Mouse (Mus musculus) midbrain, postnatal 0 days (tissue): ENCODE results near the gene Trove2. TPM values are rescaled to one million over a fixed set of nuclear protein-coding genes. Genes with fewer than 3 reads are reported as not detected.
A peak's percentile ranks its signal among the peaks of the same experiment; 100 is the strongest.

ENCODE experiments used
- ATAC-seq: fragments of 200-750 bp; cut with Nextera tagmentation; 2 replicates; pipeline ENCODE4 v1.8.0; 2017; ENCODE audit warnings: moderate number of reproducible peaks, mild to moderate bottlenecking, moderate TSS enrichment, moderate library complexity; ENCODE audit not compliant: low FRiP score
- DNase-seq: peaks from one replicate; pipeline ENCODE4 v3.0.0-alpha.2; 2015; ENCODE audit warnings: low spot score
- H3K27ac ChIP-seq: fragments of 300-500 bp; sonication (generic); 2 replicates; pipeline ENCODE4 v1.5.1; 2014; ENCODE audit warnings: low read depth, mild to moderate bottlenecking, low read length, mixed read lengths
- H3K27me3 ChIP-seq: fragments of 300-500 bp; sonication (generic); 2 replicates; pipeline ENCODE4 v1.6.1; 2014; ENCODE audit warnings: low read length, control low read depth, mixed read lengths; ENCODE audit not compliant: insufficient read depth
- H3K36me3 ChIP-seq: fragments of 300-500 bp; sonication (generic); 2 replicates; pipeline ENCODE4 v1.6.1; 2014; ENCODE audit warnings: low read length, control low read depth, mixed read lengths; ENCODE audit not compliant: insufficient read depth
- H3K4me1 ChIP-seq: fragments of 300-500 bp; sonication (generic); 2 replicates; pipeline ENCODE4 v1.6.1; 2014; ENCODE audit warnings: mild to moderate bottlenecking, control low read depth, antibody characterized with exemption, low read length, mixed read lengths; ENCODE audit not compliant: insufficient read depth
- H3K4me2 ChIP-seq: fragments of 300-500 bp; sonication (generic); 2 replicates; pipeline ENCODE4 v1.6.1; 2014; ENCODE audit warnings: low read depth, mild to moderate bottlenecking, low read length, mixed read lengths; ENCODE audit not compliant: poor library complexity, severe bottlenecking
- H3K4me3 ChIP-seq: fragments of 300-500 bp; sonication (generic); 2 replicates; pipeline ENCODE4 v1.5.1; 2014; ENCODE audit warnings: low read depth, mild to moderate bottlenecking, low read length, moderate library complexity
- H3K9ac ChIP-seq: fragments of 300-500 bp; sonication (generic); replicated peaks from 2 replicates; pipeline ENCODE4 v1.6.1; 2014; ENCODE audit warnings: mild to moderate bottlenecking, low read length, moderate library complexity, mixed read lengths; ENCODE audit not compliant: poor library complexity, severe bottlenecking
- H3K9me3 ChIP-seq: fragments of 300-500 bp; sonication (generic); 2 replicates; pipeline ENCODE4 v1.6.1; 2016; ENCODE audit warnings: low read length, control low read depth
- CTCF ChIP-seq: IDR thresholded peaks from 2 replicates; pipeline ENCODE4 v1.5.1; 2016; ENCODE audit warnings: antibody characterized with exemption, mild to moderate bottlenecking
- WGBS: fragments of 180-500 bp; shearing (Covaris S2); extraction: QIAGEN DNeasy Blood & Tissue Kit; methylation state at CpG from one replicate; pipeline ENCODE4 v1.1.7; 2014; 5-methylcytosine and 5-hydroxymethylcytosine counted together
- polyA plus RNA-seq: library from polyadenylated mRNA; unstranded; fragments of >200 nt; fragmentation: Nextera tagmentation; extraction: Ambion mirVana; gene quantifications from 2 replicates; pipeline ENCODE4 v1.2.1, GENCODE M21; 2015
- total RNA-seq: library from RNA; depleted of rRNA; stranded (reverse); fragments of >200 nt; gene quantifications from 2 replicates; pipeline ENCODE4 v1.2.3, GENCODE M21; 2014

Gene Trove2
- total and polyA plus RNA-seq, 2 experiments from 2014 or later = 24.9 to 31.5 TPM

GRCm38 (mm10) chr1:143742186-143742585, 34.7 kb downstream of the Trove2 start:
- H3K27ac ChIP-seq = no peak overlapping the region
- peaks cover 31% of the 10 kb centered on the region for H3K36me3 ChIP-seq
- no peak for TF ChIP-seq CTCF
- DNase-seq = peak; percentile 2
- H3K4me3 ChIP-seq = no peak overlapping the region
- H3K9ac ChIP-seq = no peak overlapping the region
- no peak for ATAC-seq
- H3K4me1 ChIP-seq = no peaks in the 10 kb centered on the region
- H3K4me2 ChIP-seq = no peak overlapping the region
- H3K9me3 ChIP-seq = no peaks in the 10 kb centered on the region
- 75% methylated on average over 6 of the region's 6 CpGs for WGBS
- H3K27me3 ChIP-seq = no peaks in the 10 kb centered on the region

GRCm38 (mm10) chr1:143741331-143741730, 35.5 kb downstream of the Trove2 start:
- H3K9me3 ChIP-seq = no peaks in the 10 kb centered on the region
- no peak for DNase-seq
- H3K36me3 ChIP-seq = peaks cover 28% of the 10 kb centered on the region
- no peaks in the 10 kb centered on the region for H3K4me1 ChIP-seq
- H3K27me3 ChIP-seq = no peaks in the 10 kb centered on the region
- TF ChIP-seq CTCF = no peak
- no peak overlapping the region for H3K9ac ChIP-seq
- no peak for ATAC-seq
- H3K4me3 ChIP-seq = no peak overlapping the region
- WGBS = 92% methylated on average over 5 of the region's 5 CpGs
- no peak overlapping the region for H3K27ac ChIP-seq
- H3K4me2 ChIP-seq = no peak overlapping the region

GRCm38 (mm10) chr1:143740581-143740980, 36.3 kb downstream of the Trove2 start:
- 90% methylated on average over 9 of the region's 10 CpGs for WGBS
- H3K36me3 ChIP-seq = peaks cover 22% of the 10 kb centered on the region
- ATAC-seq = no peak
- H3K27ac ChIP-seq = no peak overlapping the region
- no peak overlapping the region for H3K9ac ChIP-seq
- no peak for DNase-seq
- H3K27me3 ChIP-seq = no peaks in the 10 kb centered on the region
- H3K4me3 ChIP-seq = no peak overlapping the region
- H3K4me1 ChIP-seq = no peaks in the 10 kb centered on the region
- H3K9me3 ChIP-seq = no peaks in the 10 kb centered on the region
- H3K4me2 ChIP-seq = peak overlapping the region; percentile 48; the same call in 1 of the 2 replicates
- TF ChIP-seq CTCF = no peak

- Histone ChIP-seq H3K36me3 (peaks cover 19% of the 10 kb centered on the region), H3K4me1 (no peaks in the 10 kb centered on the region), H3K27ac (peak overlapping the region; percentile 89), H3K9ac (peak overlapping the region; percentile 85), H3K27me3 (no peaks in the 10 kb centered on the region), H3K9me3 (no peaks in the 10 kb centered on the region), H3K4me2 (peak overlapping the region; percentile 48), H3K4me3 (peak overlapping the region; percentile 82)
- TF ChIP-seq CTCF = no peak
- DNase-seq = peak; percentile 93
- under 1% methylated on average over 63 of the region's 71 CpGs for WGBS
- ATAC-seq = peak; percentile 90
Observed at GRCm38 (mm10) chr1:143739361-143740350, 37.2 kb downstream of the Trove2 start.

- Histone ChIP-seq H3K36me3 (peaks cover 16% of the 10 kb centered on the region), H3K9ac (peak overlapping the region; percentile 85), H3K9me3 (no peaks in the 10 kb centered on the region), H3K4me3 (peak overlapping the region; percentile 82), H3K4me2 (peak overlapping the region; percentile 48), H3K4me1 (no peaks in the 10 kb centered on the region), H3K27me3 (no peaks in the 10 kb centered on the region), H3K27ac (peak overlapping the region; percentile 89)
- ATAC-seq (no peak), DNase-seq (peak; percentile 41)
- TF ChIP-seq CTCF = no peak
- 27% methylated on average over 11 of the region's 11 CpGs for WGBS
Observed at GRCm38 (mm10) chr1:143738811-143739210, 38.1 kb downstream of the Trove2 start.

GRCm38 (mm10) chr1:143733914-143734410, 42.9 kb downstream of the Trove2 start:
- H3K27ac ChIP-seq = no peak overlapping the region
- H3K9me3 ChIP-seq = no peaks in the 10 kb centered on the region
- H3K4me3 ChIP-seq = no peak overlapping the region
- WGBS = 65% methylated on average over 5 of the region's 5 CpGs
- no peak for DNase-seq
- TF ChIP-seq CTCF = no peak
- H3K4me1 ChIP-seq = no peaks in the 10 kb centered on the region
- H3K4me2 ChIP-seq = no peak overlapping the region
- H3K36me3 ChIP-seq = no peaks in the 10 kb centered on the region
- no peak overlapping the region for H3K9ac ChIP-seq
- no peaks in the 10 kb centered on the region for H3K27me3 ChIP-seq
- ATAC-seq = no peak
